Mouse (Mus musculus): Measurements from ENCODE around the gene Gm10945. TPM values are rescaled to one million over a fixed set of nuclear protein-coding genes. Genes with fewer than 3 reads are reported as not detected.

Gene Gm10945
- polyA plus RNA-seq, 1 experiment from 2014 or later: not detected

Other genes starting within 250 kb of the Gm10945 start
- gene Oprm1, start 3.3 kb downstream of the Gm10945 start, polyA plus RNA-seq (2016; fragmentation: Nextera tagmentation; extraction: Ambion mirVana): 0.06 and 0.15 TPM in 2 replicates